Mouse (Mus musculus) lung, embryonic 15.5 days (tissue): ENCODE measurements around the gene Grwd1. TPM values are rescaled to one million over a fixed set of nuclear protein-coding genes. Genes with fewer than 3 reads are reported as not detected.
"Not testable (repeated sequence)": the region's sequence is repeated elsewhere in the genome, so short reads cannot be mapped to it uniquely, and the experiment has no call there.

Experiments
- ATAC-seq: fragments of 200-750 bp; cut with Nextera tagmentation; 2 replicates; pipeline ENCODE4 v1.8.0; 2017; ENCODE audit warnings: moderate number of reproducible peaks, borderline replicate concordance; ENCODE audit not compliant: low FRiP score, low TSS enrichment; ENCODE audit errors: extremely low read depth
- H3K27ac ChIP-seq: fragments of 300-500 bp; sonication (generic); 2 replicates; pipeline ENCODE4 v1.5.1; 2015; ENCODE audit warnings: moderate library complexity, mild to moderate bottlenecking, inconsistent platforms
- H3K27me3 ChIP-seq: fragments of 300-500 bp; sonication (generic); 2 replicates; pipeline ENCODE4 v1.6.1; 2015; ENCODE audit warnings: inconsistent platforms
- H3K36me3 ChIP-seq: fragments of 300-500 bp; sonication (generic); 2 replicates; pipeline ENCODE4 v1.6.1; 2015; ENCODE audit warnings: inconsistent platforms
- H3K4me1 ChIP-seq: fragments of 300-500 bp; sonication (generic); 2 replicates; pipeline ENCODE4 v1.6.1; 2015; ENCODE audit warnings: inconsistent platforms
- H3K4me2 ChIP-seq: fragments of 300-500 bp; sonication (generic); 2 replicates; pipeline ENCODE4 v1.6.1; 2015; ENCODE audit warnings: inconsistent platforms, mild to moderate bottlenecking, moderate library complexity
- H3K4me3 ChIP-seq: fragments of 300-500 bp; sonication (generic); 2 replicates; pipeline ENCODE4 v1.5.1; 2015; ENCODE audit warnings: mild to moderate bottlenecking, inconsistent platforms
- H3K9ac ChIP-seq: fragments of 300-500 bp; sonication (generic); 2 replicates; pipeline ENCODE4 v1.6.1; 2015; ENCODE audit warnings: inconsistent platforms
- H3K9me3 ChIP-seq: fragments of 300-500 bp; sonication (generic); 2 replicates; pipeline ENCODE4 v1.6.1; 2016; ENCODE audit warnings: inconsistent platforms
- WGBS: fragments of 180-500 bp; shearing (Covaris S2); methylation state at CpG from one replicate; pipeline ENCODE4 v1.1.7; 2015; 5-methylcytosine and 5-hydroxymethylcytosine counted together
- polyA plus RNA-seq: library from polyadenylated mRNA; unstranded; fragments of >200 nt; fragmentation: Nextera tagmentation; extraction: Ambion mirVana; gene quantifications from 2 replicates; pipeline ENCODE4 v1.2.1, GENCODE M21; 2015

The Grwd1 gene
- 67.8 and 73.6 TPM in 2 replicates for polyA plus RNA-seq

GRCm38 (mm10) chr7:45830427-45831127 lies at the start of gene Grwd1:
Gene Grwd1, minus strand, starts transcription at chr7:45830944.
- H3K4me1 ChIP-seq: peaks cover 36% of the 10 kb centered on the region
- under 1% methylated on average over 35 of the region's 35 CpGs for WGBS
- peak within 1 kb of the TSS; percentile 73 for H3K9ac ChIP-seq
- H3K4me2 ChIP-seq: peak within 1 kb of the TSS; percentile 79
- peak within 1 kb of the TSS; percentile 89 for H3K4me3 ChIP-seq
- peak; percentile 72; the same call in 1 of the 2 replicates for ATAC-seq
- no peaks in the 10 kb centered on the region for H3K9me3 ChIP-seq
- peaks cover 35% of the 10 kb centered on the region for H3K36me3 ChIP-seq
- H3K27me3 ChIP-seq: peaks cover 47% of the 10 kb centered on the region
- H3K27ac ChIP-seq: peak within 1 kb of the TSS; percentile 58

GRCm38 (mm10) chr7:45880531-45880930 lies 49.8 kb upstream of the Grwd1 start:
- no peak for ATAC-seq
- peaks cover 96% of the 10 kb centered on the region for H3K36me3 ChIP-seq
- no peak overlapping the region for H3K9ac ChIP-seq
- no peaks in the 10 kb centered on the region for H3K27me3 ChIP-seq
- WGBS: 92% methylated on average over 4 of the region's 4 CpGs
- no peaks in the 10 kb centered on the region for H3K9me3 ChIP-seq
- no peaks in the 10 kb centered on the region for H3K4me1 ChIP-seq
- H3K4me2 ChIP-seq: no peak overlapping the region
- H3K4me3 ChIP-seq: no peak overlapping the region
- H3K27ac ChIP-seq: no peak overlapping the region

- 77% methylated on average over 1 of the region's 1 CpGs for WGBS
- H3K4me3 ChIP-seq, H3K27me3 ChIP-seq, ATAC-seq, H3K27ac ChIP-seq, H3K9ac ChIP-seq, H3K9me3 ChIP-seq, H3K4me2 ChIP-seq: not testable (repeated sequence)
- peaks cover 80% of the 10 kb centered on the region for H3K36me3 ChIP-seq
- H3K4me1 ChIP-seq: peaks cover 16% of the 10 kb centered on the region
Measured at GRCm38 (mm10) chr7:45878278-45878677, 47.5 kb upstream of the Grwd1 start, which contains the start of gene Grin2d. Gene Grin2d, minus strand, starts transcription at chr7:45878378.

GRCm38 (mm10) chr7:45876895-45877294 lies 46.2 kb upstream of the Grwd1 start:
- WGBS: 98% methylated on average over 7 of the region's 7 CpGs
- no peak overlapping the region for H3K9ac ChIP-seq
- no peaks in the 10 kb centered on the region for H3K9me3 ChIP-seq
- H3K4me1 ChIP-seq: peaks cover 16% of the 10 kb centered on the region
- H3K27me3 ChIP-seq: peaks cover 2% of the 10 kb centered on the region; the same call in 1 of the 2 replicates
- no peak overlapping the region for H3K4me3 ChIP-seq
- no peak overlapping the region for H3K4me2 ChIP-seq
- H3K36me3 ChIP-seq: peaks cover 66% of the 10 kb centered on the region
- no peak for ATAC-seq
- H3K27ac ChIP-seq: no peak overlapping the region

GRCm38 (mm10) chr7:45873061-45873947 lies 42.6 kb upstream of the Grwd1 start:
- Histone ChIP-seq H3K4me3 (peak overlapping the region; percentile 78), H3K4me1 (peaks cover 35% of the 10 kb centered on the region), H3K4me2 (peak overlapping the region; percentile 70), H3K27ac (peak overlapping the region; percentile 92), H3K9ac (peak overlapping the region; percentile 94), H3K9me3 (no peaks in the 10 kb centered on the region), H3K27me3 (peaks cover 37% of the 10 kb centered on the region), H3K36me3 (peaks cover 32% of the 10 kb centered on the region)
- peak; percentile 44 for ATAC-seq
- 2% methylated on average over 28 of the region's 28 CpGs for WGBS

GRCm38 (mm10) chr7:45872624-45873023 lies 41.9 kb upstream of the Grwd1 start, which contains the start of gene Kdelr1:
Gene Kdelr1, plus strand, starts transcription at chr7:45872772.
- Histone ChIP-seq H3K27me3 (peaks cover 41% of the 10 kb centered on the region), H3K4me1 (peaks cover 42% of the 10 kb centered on the region), H3K4me3 (peak within 1 kb of the TSS; percentile 78), H3K4me2 (peak within 1 kb of the TSS; percentile 70), H3K9ac (peak within 1 kb of the TSS; percentile 94), H3K9me3 (no peaks in the 10 kb centered on the region), H3K36me3 (peaks cover 27% of the 10 kb centered on the region), H3K27ac (peak within 1 kb of the TSS; percentile 92)
- under 1% methylated on average over 18 of the region's 18 CpGs for WGBS
- peak; percentile 78 for ATAC-seq

- no peak overlapping the region for H3K27ac ChIP-seq
- H3K9ac ChIP-seq: peak overlapping the region; percentile 33
- peaks cover 41% of the 10 kb centered on the region for H3K27me3 ChIP-seq
- H3K36me3 ChIP-seq: peaks cover 6% of the 10 kb centered on the region
- peak overlapping the region; percentile 16 for H3K4me3 ChIP-seq
- H3K9me3 ChIP-seq: no peaks in the 10 kb centered on the region
- no peak for ATAC-seq
- peak overlapping the region; percentile 49 for H3K4me2 ChIP-seq
- 2% methylated on average over 30 of the region's 30 CpGs for WGBS
- peaks cover 52% of the 10 kb centered on the region for H3K4me1 ChIP-seq
Measured at GRCm38 (mm10) chr7:45870282-45871058, 39.7 kb upstream of the Grwd1 start.

GRCm38 (mm10) chr7:45869787-45870186 lies 39.0 kb upstream of the Grwd1 start:
- H3K9ac ChIP-seq: no peak overlapping the region; the same call in 1 of the 2 replicates
- H3K36me3 ChIP-seq: no peaks in the 10 kb centered on the region
- H3K4me1 ChIP-seq: peaks cover 48% of the 10 kb centered on the region
- 6% methylated on average over 14 of the region's 14 CpGs for WGBS
- H3K9me3 ChIP-seq: no peaks in the 10 kb centered on the region
- no peak overlapping the region for H3K27ac ChIP-seq
- peak overlapping the region; percentile 49 for H3K4me2 ChIP-seq
- H3K27me3 ChIP-seq: peaks cover 41% of the 10 kb centered on the region
- ATAC-seq: no peak
- H3K4me3 ChIP-seq: peak overlapping the region; percentile 8; the same call in 1 of the 2 replicates

GRCm38 (mm10) chr7:45869107-45869670 lies 38.4 kb upstream of the Grwd1 start:
- no peak for ATAC-seq
- Histone ChIP-seq H3K9me3 (no peaks in the 10 kb centered on the region), H3K27me3 (peaks cover 41% of the 10 kb centered on the region), H3K27ac (no peak overlapping the region), H3K4me1 (peaks cover 42% of the 10 kb centered on the region), H3K9ac (no peak overlapping the region), H3K4me2 (peak overlapping the region; percentile 49), H3K4me3 (peak overlapping the region; percentile 8; the same call in 1 of the 2 replicates), H3K36me3 (no peaks in the 10 kb centered on the region)
- WGBS: 23% methylated on average over 8 of the region's 8 CpGs

- ATAC-seq: no peak
- peaks cover 41% of the 10 kb centered on the region for H3K27me3 ChIP-seq
Measured at GRCm38 (mm10) chr7:45867871-45868270, 37.1 kb upstream of the Grwd1 start.

More at GRCm38 (mm10) chr7:45867871-45868270, 37.1 kb upstream of the Grwd1 start:
- no peak overlapping the region for H3K4me3 ChIP-seq
- peaks cover 36% of the 10 kb centered on the region for H3K4me1 ChIP-seq
- H3K9ac ChIP-seq: no peak overlapping the region
- H3K9me3 ChIP-seq: no peaks in the 10 kb centered on the region
- peak overlapping the region; percentile 86; the same call in 1 of the 2 replicates for H3K4me2 ChIP-seq
- H3K27ac ChIP-seq: no peak overlapping the region
- no peaks in the 10 kb centered on the region for H3K36me3 ChIP-seq
- 28% methylated on average over 2 of the region's 2 CpGs for WGBS
